Comparison of ENCODE assay signal across 8 mouse cellular contexts in genomic region chr10:126935556-126936381, GRCm38 (mm10). TPM values are rescaled to one million over a fixed set of nuclear protein-coding genes. Genes with fewer than 3 reads are reported as not detected.
A peak's percentile ranks its signal among the peaks of the same experiment; 100 is the strongest.
DNase-seq lines count a peak whose midpoint lies in the region; ATAC-seq lines count a peak whose summit lies in the region.

No protein-coding gene starts in this region.

- H3K27me3 ChIP-seq in heart, embryonic 14.5 days (ENCODE audit: control insufficient read depth, insufficient read depth, low read length) = no peaks in the 10 kb centered on the region
- H3K27me3 ChIP-seq in forebrain, embryonic 14.5 days (replicated peaks; ENCODE audit: control insufficient read depth, insufficient read depth, low read length) = no peaks in the 10 kb centered on the region

- H3K9me3 ChIP-seq in heart, embryonic 14.5 days (ENCODE audit: control insufficient read depth, low read length) = 0 out of 2 replicates have a peak, but pooled peaks cover 5% of the 10 kb centered on the region
- no peaks in the 10 kb centered on the region for H3K9me3 ChIP-seq in forebrain, embryonic 14.5 days (replicated peaks; ENCODE audit: control insufficient read depth, low read length)

- no peak overlapping the region for H3K4me2 ChIP-seq in heart, embryonic 14.5 days (ENCODE audit: low read length)
- H3K4me2 ChIP-seq in forebrain, embryonic 14.5 days (ENCODE audit: low read length) = no peak overlapping the region

- 41% methylated on average over 18 of the region's 18 CpGs for WGBS in heart, embryonic 14.5 days
- WGBS in forebrain, embryonic 14.5 days = 49% methylated on average over 18 of the region's 18 CpGs

- H3K9ac ChIP-seq in heart, embryonic 14.5 days (ENCODE audit: low read length) = peak overlapping the region; percentile 25
- H3K9ac ChIP-seq in forebrain, embryonic 14.5 days (ENCODE audit: low read length) = no peak overlapping the region; the same call in 1 of the 2 replicates

- peaks cover 30 to 35% of the 10 kb centered on the region in 2 experiments for H3K4me1 ChIP-seq in heart, embryonic 14.5 days (ENCODE audit: control insufficient read depth in 2 of 2, insufficient read depth in 2 of 2, low read length in 2 of 2)
- peaks cover 10% of the 10 kb centered on the region for H3K4me1 ChIP-seq in forebrain, embryonic 14.5 days (ENCODE audit: control insufficient read depth, insufficient read depth, low read length)

- no peak for ATAC-seq in heart, embryonic 14.5 days (ENCODE audit: insufficient number of reproducible peaks, insufficient read depth, low FRiP score, low read depth)
- 0 out of 2 replicates have a peak, but pooled peaks have one; percentile 16 for ATAC-seq in forebrain, embryonic 14.5 days
- peak; percentile 23; the same call in 1 of the 2 replicates for ATAC-seq in megakaryocyte progenitor cell, adult 5-6 weeks (replicated peaks; ENCODE audit: poor library complexity)

- no peak for DNase-seq in heart, adult 11 months
- peak; percentile 53 for DNase-seq in 416B (ENCODE audit: low read depth)
- DNase-seq in forebrain, embryonic 14.5 days (ENCODE audit: low spot score) = peak; percentile 8
- DNase-seq in thymus, postnatal 4 days = peak; percentile 66
- DNase-seq in ovary, postnatal 14 days (ENCODE audit: low spot score) = no peak
- no peak for DNase-seq in spleen, adult 18-20 months

- peak overlapping the region; percentile 54 to 63 for H3K27ac ChIP-seq in heart, embryonic 14.5 days (replicated peaks in 1 of 2; ENCODE audit: control insufficient read depth in 1 of 2, insufficient read depth in 1 of 2, low read depth in 2 of 2, low read length in 2 of 2)
- H3K27ac ChIP-seq in forebrain, embryonic 14.5 days (ENCODE audit: low read depth, low read length) = no peak overlapping the region

- H3K36me3 ChIP-seq in heart, embryonic 14.5 days (ENCODE audit: control insufficient read depth, insufficient read depth, low read length) = no peaks in the 10 kb centered on the region
- no peaks in the 10 kb centered on the region for H3K36me3 ChIP-seq in forebrain, embryonic 14.5 days (ENCODE audit: control insufficient read depth, insufficient read depth, low read length)

- H3K4me3 ChIP-seq in heart, embryonic 14.5 days (ENCODE audit: control insufficient read depth in 1 of 2, insufficient read depth in 1 of 2, low read depth in 1 of 2, low read length in 2 of 2) = no peak overlapping the region
- no peak overlapping the region for H3K4me3 ChIP-seq in forebrain, embryonic 14.5 days (ENCODE audit: low read depth, low read length)

RNA-seq across cellular contexts. Expression of gene Atp23, which starts 34.6 kb away (rescaled TPM):
- polyA plus RNA-seq in heart, embryonic 14.5 days (2014; fragmentation: Nextera tagmentation; extraction: Ambion mirVana) = 9.4 and 10.0 TPM in 2 replicates
- polyA plus RNA-seq in forebrain, embryonic 14.5 days (2014; fragmentation: Nextera tagmentation; extraction: Ambion mirVana) = 10.0 and 10.6 TPM in 2 replicates
- 25.1 and 30.4 TPM in 2 replicates for total RNA-seq in megakaryocyte progenitor cell, adult 5-6 weeks (2015)
- 10.3 and 11.1 TPM in 2 replicates for total RNA-seq in megakaryocyte progenitor cell, adult 5-6 weeks (2017)

RNA-seq across cellular contexts. Expression of gene Ctdsp2, which starts 42.7 kb away (rescaled TPM):
- 60.4 and 64.4 TPM in 2 replicates for polyA plus RNA-seq in heart, embryonic 14.5 days (2014; fragmentation: Nextera tagmentation; extraction: Ambion mirVana)
- 30.2 and 34.5 TPM in 2 replicates for polyA plus RNA-seq in forebrain, embryonic 14.5 days (2014; fragmentation: Nextera tagmentation; extraction: Ambion mirVana)
- total RNA-seq in megakaryocyte progenitor cell, adult 5-6 weeks (2015) = 40.3 and 42.1 TPM in 2 replicates
- 16.1 and 20.9 TPM in 2 replicates for total RNA-seq in megakaryocyte progenitor cell, adult 5-6 weeks (2017)

Comparison
In these comparisons a context has a peak if more than half of its experiments do, and no peak if none do; other contexts are left out.
1. DNase-seq: peak in 416B (single experiment), forebrain, embryonic 14.5 days (single experiment) and thymus, postnatal 4 days (single experiment); none in heart, adult 11 months (single experiment), ovary, postnatal 14 days (single experiment) and spleen, adult 18-20 months (0 of 2).